Mouse (Mus musculus) monocyte, adult 2 months (primary cell): ENCODE results near the gene Cd2.

Experiments used
- DNase-seq, 2 experiments: peaks; one replicate each; pipeline ENCODE4 v3.0.0; 2022; ENCODE audit warnings: low spot score in 2 of 2, low read depth in 1 of 2

The Cd2 gene

GRCm38 (mm10) chr3:101293571-101294135 is 5.9 kb upstream of the Cd2 start:
- DNase-seq = peak; percentile 47 to 65

- no peak for DNase-seq
Observed at GRCm38 (mm10) chr3:101292611-101293010, 4.9 kb upstream of the Cd2 start.

- no peak for DNase-seq
Observed at GRCm38 (mm10) chr3:101290587-101291520, 3.1 kb upstream of the Cd2 start.

GRCm38 (mm10) chr3:101290036-101290435 is 2.3 kb upstream of the Cd2 start:
- no peak for DNase-seq

GRCm38 (mm10) chr3:101289406-101289805 is 1.7 kb upstream of the Cd2 start:
- no peak for DNase-seq

GRCm38 (mm10) chr3:101286336-101287325 is 1.1 kb downstream of the Cd2 start:
- DNase-seq = no peak

- DNase-seq = no peak
Observed at GRCm38 (mm10) chr3:101285851-101286250, 1.9 kb downstream of the Cd2 start.

GRCm38 (mm10) chr3:101285021-101285615 is 2.6 kb downstream of the Cd2 start:
- DNase-seq = no peak

- no peak for DNase-seq
Observed at GRCm38 (mm10) chr3:101283869-101284706, 3.7 kb downstream of the Cd2 start.

GRCm38 (mm10) chr3:101283441-101283840 is 4.3 kb downstream of the Cd2 start:
- DNase-seq = no peak

GRCm38 (mm10) chr3:101282556-101283180 is 5.1 kb downstream of the Cd2 start:
- DNase-seq = no peak

GRCm38 (mm10) chr3:101281841-101282240 is 5.9 kb downstream of the Cd2 start:
- DNase-seq = no peak

GRCm38 (mm10) chr3:101280348-101281311 is 7.1 kb downstream of the Cd2 start:
- no peak for DNase-seq

GRCm38 (mm10) chr3:101279561-101279960 is 8.2 kb downstream of the Cd2 start:
- DNase-seq = no peak

GRCm38 (mm10) chr3:101278396-101278795 is 9.3 kb downstream of the Cd2 start:
- DNase-seq = no peak

GRCm38 (mm10) chr3:101277830-101278229 is 9.9 kb downstream of the Cd2 start:
- no peak for DNase-seq

- DNase-seq = no peak
Observed at GRCm38 (mm10) chr3:101276501-101277320, 11.0 kb downstream of the Cd2 start.
